Mouse (Mus musculus) erythroid progenitor cell, adult 5-6 weeks (primary cell): ENCODE data around the gene Tdrd12. TPM values are rescaled to one million over a fixed set of nuclear protein-coding genes. Genes with fewer than 3 reads are reported as not detected.

Experiments used
- ATAC-seq: replicated peaks from 2 replicates; pipeline ENCODE4 v1.8.0; 2016; ENCODE audit warnings: moderate number of reproducible peaks, mild to moderate bottlenecking, moderate TSS enrichment, inconsistent platforms; ENCODE audit not compliant: poor library complexity, low FRiP score, severe bottlenecking
- total RNA-seq, 2 experiments: library from RNA; stranded (forward) in 1 of 2; stranded (reverse) in 1 of 2; fragments of 150-400 nt in 1 of 2; fragments of 186-747, 209-891 nt in 1 of 2; gene quantifications; 2 replicates each; pipeline versions ENCODE4 v1.2.3 to v1.2.4; 2015 to 2017; ENCODE audit warnings: low replicate concordance in 2 of 2

Gene Tdrd12
- total RNA-seq, 2 experiments from 2014 or later, result 3.4 TPM; not detected in 1

- ATAC-seq, result no peak
Measured at GRCm38 (mm10) chr7:35460971-35461370, 76.6 kb downstream of the Tdrd12 start.

- ATAC-seq, result no peak
Measured at GRCm38 (mm10) chr7:35456091-35456814, 81.3 kb downstream of the Tdrd12 start.

DNA sequence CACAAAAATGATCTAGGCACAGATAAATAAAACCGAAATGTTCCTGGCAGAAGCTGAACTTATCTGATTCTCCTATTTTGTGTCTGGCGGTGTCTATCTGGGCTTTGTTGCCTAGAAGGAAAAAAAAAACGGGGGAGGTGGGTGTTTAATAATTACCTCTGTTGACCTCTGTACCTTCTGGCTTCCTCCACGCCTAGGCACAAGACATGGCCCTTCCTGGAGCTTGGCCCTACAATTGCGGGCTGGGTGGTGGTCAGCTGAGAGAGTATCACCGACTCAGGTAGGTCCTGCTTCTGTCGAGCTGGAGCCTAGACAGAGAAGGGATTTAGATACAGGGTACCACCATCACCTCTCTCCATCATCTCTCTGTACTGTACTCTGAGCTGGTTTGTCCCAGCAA, 88.7 kb downstream of the Tdrd12 start:
- no peak for ATAC-seq

DNA sequence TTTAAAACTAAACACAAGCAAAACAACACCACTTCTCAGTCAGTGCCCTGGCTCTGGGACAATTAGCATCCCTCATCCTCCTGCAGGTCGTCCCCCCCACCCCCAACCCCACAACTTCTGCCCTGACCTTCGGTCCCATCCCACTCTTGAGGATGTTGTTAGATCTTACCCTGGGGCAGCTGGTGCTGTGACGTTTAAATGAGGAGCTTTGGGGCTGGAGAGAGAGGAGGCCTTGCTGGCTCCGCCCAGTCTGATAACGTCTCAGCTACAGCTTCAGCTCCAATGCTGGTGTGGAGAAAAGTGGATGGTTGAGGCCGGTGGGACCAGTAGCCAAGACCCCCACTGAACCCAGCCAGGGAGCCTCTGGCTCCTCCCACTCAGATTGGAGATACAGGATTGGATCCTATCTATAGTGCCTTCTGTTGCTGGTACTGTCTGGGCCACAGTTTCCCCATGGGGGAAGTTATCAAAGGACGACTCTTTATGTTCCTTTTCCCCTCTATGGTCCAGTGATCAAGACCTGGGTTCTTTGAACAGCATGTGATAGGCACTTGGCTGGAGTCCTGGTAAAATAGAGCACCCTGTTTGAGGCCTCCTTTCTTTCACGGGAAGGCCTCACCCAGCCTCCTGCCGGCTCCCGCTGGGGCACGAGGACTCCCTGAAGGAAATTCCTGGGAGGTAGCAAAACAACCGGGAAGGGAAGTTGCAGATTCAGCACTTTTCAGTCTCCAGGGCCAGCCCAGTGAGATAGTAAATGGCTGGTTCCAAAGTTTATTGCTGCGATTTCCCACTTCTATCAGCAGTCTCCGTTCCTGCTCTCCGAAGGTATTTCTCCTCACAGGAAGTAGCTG, 89.3 kb downstream of the Tdrd12 start, which contains the start of gene Slc7a9:
Gene Slc7a9 (plus strand): TSS at position 801 of the 851 bp plus-strand sequence.
- ATAC-seq, result no peak

DNA sequence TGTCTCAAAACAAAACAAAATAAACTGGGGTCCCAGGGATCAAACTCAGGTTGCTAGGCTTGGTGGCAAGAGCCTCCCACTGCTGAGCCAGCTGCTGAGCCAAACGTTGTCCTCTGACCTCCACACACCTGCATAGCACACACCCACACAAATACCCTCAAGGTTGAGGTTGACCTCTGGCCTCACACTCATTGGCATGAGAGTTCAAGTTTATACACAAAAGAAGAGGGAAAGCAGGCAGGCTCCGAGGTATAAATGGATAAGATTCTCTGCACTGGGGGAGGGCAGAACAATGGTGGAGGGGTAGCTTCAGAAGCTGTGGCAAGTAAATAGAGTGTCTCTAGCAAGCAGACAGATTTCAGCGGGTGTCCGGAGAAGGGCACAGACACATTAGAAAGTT, 90.0 kb downstream of the Tdrd12 start:
- ATAC-seq, result no peak

- ATAC-seq, result no peak
Measured at GRCm38 (mm10) chr7:35435266-35435665, 102.3 kb downstream of the Tdrd12 start.

DNA sequence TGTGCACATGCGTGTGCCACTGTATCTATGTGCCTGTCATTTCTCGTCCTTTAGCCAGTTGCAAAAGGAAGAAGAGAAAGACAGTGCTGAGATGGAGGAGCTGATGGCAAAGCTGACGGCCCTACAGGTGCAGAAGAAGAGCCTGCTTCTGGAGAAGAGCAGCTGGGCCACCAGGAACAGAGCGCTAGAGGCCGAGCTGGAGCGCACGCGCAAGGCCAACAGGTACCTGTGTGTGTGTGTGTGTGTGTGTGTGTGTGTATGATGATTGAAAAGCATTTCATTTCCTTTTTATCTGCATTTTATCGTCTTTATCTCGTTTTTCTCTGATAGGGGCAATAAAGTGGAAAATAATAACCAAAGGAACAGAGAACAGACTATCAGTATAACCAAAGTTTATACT, 109.4 kb downstream of the Tdrd12 start:
- no peak for ATAC-seq

DNA sequence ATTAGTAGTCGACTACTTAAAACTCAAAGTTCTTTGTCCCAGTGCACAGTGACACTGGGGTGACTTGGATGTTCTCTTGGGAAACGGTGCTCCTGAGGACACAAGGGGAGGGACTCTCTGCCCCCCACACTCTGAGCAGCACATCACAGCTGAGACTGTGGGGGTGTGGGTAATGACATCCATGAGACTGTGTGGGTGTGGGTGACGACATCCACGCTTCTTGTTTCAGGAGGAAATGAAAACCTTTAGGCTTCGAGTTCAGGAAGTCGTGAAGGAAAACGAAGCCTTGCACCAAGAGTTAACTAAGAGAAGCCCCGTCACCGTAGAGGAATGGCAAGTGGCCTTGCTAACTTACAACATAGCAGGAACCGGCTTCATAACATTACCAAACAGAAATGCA, 114.5 kb downstream of the Tdrd12 start:
- ATAC-seq, result no peak

Other genes with a start within 250 kb of the Tdrd12 start
- gene Gpatch1, start 219.3 kb downstream of the Tdrd12 start, total RNA-seq (2015; ENCODE audit: low replicate concordance), result 1.1 and 2.9 TPM in 2 replicates
- gene Gpatch1, start 219.3 kb downstream of the Tdrd12 start, total RNA-seq (2017; ENCODE audit: low replicate concordance), result 2.4 and 3.0 TPM in 2 replicates
- gene Rhpn2, start 203.6 kb downstream of the Tdrd12 start, total RNA-seq (2015; ENCODE audit: low replicate concordance), result not detected in 2 replicates
- gene Rhpn2, start 203.6 kb downstream of the Tdrd12 start, total RNA-seq (2017; ENCODE audit: low replicate concordance), result not detected in 2 replicates
- 10.5 and 17.6 TPM in 2 replicates for gene Faap24, start 140.9 kb downstream of the Tdrd12 start, total RNA-seq (2015; ENCODE audit: low replicate concordance)
- gene Faap24, start 140.9 kb downstream of the Tdrd12 start, total RNA-seq (2017; ENCODE audit: low replicate concordance), result 14.1 and 16.3 TPM in 2 replicates
- 39.0 and 47.2 TPM in 2 replicates for gene Cep89, start 140.7 kb downstream of the Tdrd12 start, total RNA-seq (2015; ENCODE audit: low replicate concordance)
- 56.1 and 118 TPM in 2 replicates for gene Cep89, start 140.7 kb downstream of the Tdrd12 start, total RNA-seq (2017; ENCODE audit: low replicate concordance)
- not detected in 2 replicates for gene Slc7a9, start 88.9 kb downstream of the Tdrd12 start, total RNA-seq (2015; ENCODE audit: low replicate concordance)
- not detected in 2 replicates for gene Slc7a9, start 88.9 kb downstream of the Tdrd12 start, total RNA-seq (2017; ENCODE audit: low replicate concordance)
- gene Nudt19, start 18.6 kb upstream of the Tdrd12 start, total RNA-seq (2015; ENCODE audit: low replicate concordance), result 129 and 165 TPM in 2 replicates
- 36.3 and 55.8 TPM in 2 replicates for gene Nudt19, start 18.6 kb upstream of the Tdrd12 start, total RNA-seq (2017; ENCODE audit: low replicate concordance)
- 0.36 TPM in 1 of 2 replicates, not detected in the other for gene Rgs9bp, start 47.8 kb upstream of the Tdrd12 start, total RNA-seq (2015; ENCODE audit: low replicate concordance)
- 0.38 TPM in 1 of 2 replicates, not detected in the other for gene Rgs9bp, start 47.8 kb upstream of the Tdrd12 start, total RNA-seq (2017; ENCODE audit: low replicate concordance)
- 38.6 and 41.1 TPM in 2 replicates for gene Ankrd27, start 48.5 kb upstream of the Tdrd12 start, total RNA-seq (2015; ENCODE audit: low replicate concordance)
- gene Ankrd27, start 48.5 kb upstream of the Tdrd12 start, total RNA-seq (2017; ENCODE audit: low replicate concordance), result 9.5 and 13.2 TPM in 2 replicates
- gene Pdcd5, start 109.8 kb upstream of the Tdrd12 start, total RNA-seq (2015; ENCODE audit: low replicate concordance), result 75.3 and 96.4 TPM in 2 replicates
- gene Pdcd5, start 109.8 kb upstream of the Tdrd12 start, total RNA-seq (2017; ENCODE audit: low replicate concordance), result 31.2 TPM in 1 of 2 replicates, not detected in the other
- gene Dpy19l3, start 216.7 kb upstream of the Tdrd12 start, total RNA-seq (2015; ENCODE audit: low replicate concordance), result 4.2 and 5.0 TPM in 2 replicates
- 1.0 and 12.7 TPM in 2 replicates for gene Dpy19l3, start 216.7 kb upstream of the Tdrd12 start, total RNA-seq (2017; ENCODE audit: low replicate concordance)